Mouse (Mus musculus): ENCODE results near the gene Ctc1.

Gene Ctc1

DNA sequence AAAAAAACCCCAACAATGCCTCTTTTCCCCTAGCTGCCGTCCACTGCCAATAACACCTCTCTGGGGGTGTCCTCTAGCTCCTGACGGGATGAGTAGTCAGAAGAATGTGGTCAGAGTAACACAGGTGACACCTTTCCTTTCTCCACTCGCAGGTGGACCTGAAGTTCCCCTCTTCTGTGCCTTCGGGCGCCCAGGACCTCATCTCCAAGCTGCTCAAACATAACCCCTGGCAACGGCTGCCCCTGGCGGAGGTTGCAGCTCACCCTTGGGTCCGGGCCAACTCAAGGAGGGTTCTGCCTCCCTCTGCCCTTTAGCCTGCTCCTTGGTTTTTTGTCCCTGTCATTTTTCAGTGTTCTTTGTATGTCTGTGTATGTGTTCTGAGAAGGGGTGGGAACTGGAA lies 35.0 kb downstream of the Ctc1 start:
- no peak for DNase-seq (ENCODE audit: low spot score)

- DNase-seq (ENCODE audit: low spot score), result no peak
Observed at GRCm38 (mm10) chr11:69051771-69052170, 36.1 kb downstream of the Ctc1 start.

- no peak for DNase-seq (ENCODE audit: low spot score)
Observed at GRCm38 (mm10) chr11:69052824-69053421, 37.2 kb downstream of the Ctc1 start.

GRCm38 (mm10) chr11:69053848-69054247 lies 38.1 kb downstream of the Ctc1 start:
- DNase-seq (ENCODE audit: low spot score), result no peak

DNA sequence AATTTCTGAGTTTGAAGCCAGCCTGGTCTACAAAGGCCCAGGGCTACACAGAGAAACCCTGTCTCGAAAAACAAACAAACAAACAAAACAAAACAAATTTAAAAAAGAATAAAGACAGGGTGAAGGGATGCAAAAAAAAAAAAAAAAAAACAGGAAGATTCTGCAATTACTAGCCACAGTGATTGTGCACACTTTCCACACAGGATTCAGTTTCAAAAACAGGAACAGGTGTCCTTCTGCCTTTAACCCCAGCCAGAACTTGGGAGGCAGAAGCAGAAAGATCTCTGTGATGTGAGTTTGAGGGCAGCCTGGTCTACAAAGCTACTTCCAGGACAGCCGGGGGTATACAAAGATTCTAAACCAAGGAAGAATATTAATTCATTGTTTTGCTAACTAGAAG lies 42.6 kb downstream of the Ctc1 start:
- DNase-seq (ENCODE audit: low spot score), result no peak

- DNase-seq (ENCODE audit: low spot score), result no peak
Observed at GRCm38 (mm10) chr11:69058729-69059356, 43.1 kb downstream of the Ctc1 start.

GRCm38 (mm10) chr11:69059357-69059974 lies 43.8 kb downstream of the Ctc1 start, which contains the start of gene Borcs6:
Gene Borcs6 (plus strand): TSS chr11:69059717.
- peak; percentile 96 for DNase-seq (ENCODE audit: low spot score)

- DNase-seq (ENCODE audit: low spot score), result peak; percentile 61
Observed at GRCm38 (mm10) chr11:69059975-69060411, 44.3 kb downstream of the Ctc1 start.

- no peak for DNase-seq (ENCODE audit: low spot score)
Observed at GRCm38 (mm10) chr11:69060448-69061254, 44.9 kb downstream of the Ctc1 start.

GRCm38 (mm10) chr11:69061255-69061912 lies 45.7 kb downstream of the Ctc1 start:
- DNase-seq (ENCODE audit: low spot score), result no peak

- peak; percentile 84 for DNase-seq (ENCODE audit: low spot score)
Observed at GRCm38 (mm10) chr11:69062194-69062760, 46.6 kb downstream of the Ctc1 start.

DNA sequence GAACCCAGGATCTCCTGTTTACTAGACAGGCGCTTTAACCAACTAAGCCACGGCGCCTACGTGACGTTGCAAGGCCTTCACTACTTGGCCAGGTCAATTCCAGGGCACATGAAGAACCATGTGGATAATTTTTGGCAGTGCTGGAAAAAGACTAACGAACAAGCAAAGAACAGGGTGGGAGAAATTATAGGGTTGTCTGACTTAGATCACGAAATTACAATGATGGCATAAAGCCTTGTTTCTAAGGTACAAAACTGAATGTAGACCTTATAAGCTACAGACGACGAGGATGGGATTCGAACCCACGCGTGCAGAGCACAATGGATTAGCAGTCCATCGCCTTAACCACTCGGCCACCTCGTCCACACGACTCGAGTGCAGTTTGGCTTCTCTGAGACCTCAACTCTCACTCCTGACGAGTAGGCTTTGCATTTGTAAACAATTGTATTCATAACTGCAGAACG lies 47.1 kb downstream of the Ctc1 start:
- DNase-seq (ENCODE audit: low spot score), result peak; percentile 98

GRCm38 (mm10) chr11:69063413-69064201 lies 47.9 kb downstream of the Ctc1 start:
- peak; percentile 85 for DNase-seq (ENCODE audit: low spot score)

GRCm38 (mm10) chr11:69064259-69065133 lies 48.8 kb downstream of the Ctc1 start:
- DNase-seq (ENCODE audit: low spot score), result no peak

DNA sequence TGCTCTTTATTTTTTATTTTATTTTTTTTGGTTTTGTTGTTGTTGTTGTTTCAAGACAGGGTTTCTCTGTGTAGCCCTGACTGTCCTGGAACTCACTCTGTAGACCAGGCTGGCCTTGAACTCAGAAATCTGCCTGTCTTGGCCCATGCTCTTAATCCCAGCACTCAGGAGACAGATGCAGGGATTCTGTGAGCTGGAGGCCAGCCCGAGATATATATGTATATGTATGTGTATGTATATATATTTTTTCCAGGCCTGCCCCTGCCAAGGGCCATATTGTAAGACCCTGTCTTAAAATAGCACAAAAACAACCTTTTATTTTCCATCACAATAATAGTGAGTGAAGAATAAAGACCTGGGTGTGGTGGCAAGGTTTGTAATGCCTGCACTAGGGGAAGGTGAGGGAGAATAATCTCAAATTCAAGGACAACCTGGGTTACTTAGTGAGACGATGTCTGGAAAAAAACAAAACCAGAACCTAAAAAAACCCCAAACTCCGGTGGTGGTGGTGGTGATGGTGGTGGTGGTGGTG lies 49.7 kb downstream of the Ctc1 start:
- DNase-seq (ENCODE audit: low spot score), result no peak

DNA sequence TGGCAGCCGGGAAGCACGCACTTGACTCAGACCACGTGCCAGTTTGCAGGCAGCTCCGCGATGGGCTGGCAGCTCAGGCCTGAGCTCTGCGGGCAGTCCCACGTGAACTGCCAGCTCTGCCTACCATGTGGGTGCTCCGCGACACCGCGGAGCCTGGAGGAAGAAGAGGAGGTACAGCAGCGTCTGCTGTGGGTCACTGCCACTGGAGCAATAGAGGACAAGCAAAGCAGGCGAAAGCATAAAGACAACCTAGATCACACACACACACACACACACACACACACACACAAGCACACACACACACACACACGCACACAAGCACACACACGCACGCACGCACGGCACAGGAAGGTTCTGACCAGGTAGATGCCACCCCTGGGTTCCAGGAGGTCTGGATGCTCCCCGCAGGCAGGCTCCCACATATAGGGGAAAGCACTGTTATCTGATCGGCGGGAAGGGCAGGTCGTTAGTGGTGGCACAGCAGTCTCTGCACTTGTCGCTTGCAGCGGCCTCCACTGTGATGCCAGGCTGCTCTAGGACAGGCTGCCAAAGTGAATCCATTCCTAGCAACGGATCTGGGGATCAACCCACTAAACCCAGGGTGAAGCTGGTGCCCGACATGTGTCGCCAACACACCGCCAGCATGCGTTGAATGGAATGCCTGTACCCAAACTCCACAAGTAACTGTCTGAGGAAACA lies 50.6 kb downstream of the Ctc1 start:
- peak; percentile 39 for DNase-seq (ENCODE audit: low spot score)

DNA sequence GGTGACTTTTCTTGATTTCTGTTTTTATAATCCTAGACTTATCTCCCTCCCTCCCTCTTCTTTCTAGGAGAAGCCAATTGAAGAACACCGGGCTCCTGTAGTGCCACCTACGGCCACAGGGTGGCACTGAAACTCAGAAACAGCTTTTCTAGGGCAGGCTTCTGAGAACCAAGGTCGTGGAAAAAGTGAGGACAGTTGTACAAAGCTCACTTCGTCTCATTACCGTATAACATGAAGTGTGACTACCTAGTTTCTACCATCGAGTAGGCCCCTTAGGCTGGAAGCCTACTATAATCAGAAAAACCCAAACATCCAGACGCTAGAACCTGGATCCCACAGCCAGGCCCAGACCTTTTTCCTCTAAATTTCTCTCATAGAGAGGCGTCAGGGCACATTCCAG lies 51.2 kb downstream of the Ctc1 start:
- peak; percentile 85 for DNase-seq (ENCODE audit: low spot score)

GRCm38 (mm10) chr11:69067601-69068000 lies 51.9 kb downstream of the Ctc1 start:
- DNase-seq (ENCODE audit: low spot score), result no peak

DNA sequence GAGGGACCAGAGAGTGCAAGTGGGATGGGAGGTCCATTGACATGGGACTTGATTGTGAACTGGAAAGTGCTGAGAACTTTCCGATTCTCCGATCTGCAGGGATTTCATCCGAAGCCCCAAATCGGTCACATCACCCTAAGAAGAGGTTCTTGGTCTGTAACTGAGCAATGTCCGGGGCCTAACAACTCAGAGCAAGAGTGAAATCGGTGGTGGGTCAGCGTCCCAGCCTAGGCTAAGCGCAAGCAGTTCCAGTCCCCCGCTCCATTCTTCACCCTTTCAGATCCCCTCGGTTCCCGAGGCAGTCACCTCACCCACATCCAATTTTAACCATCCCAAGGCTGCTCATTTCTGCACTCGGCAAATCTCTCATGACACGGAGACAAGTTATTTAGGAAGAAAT lies 54.4 kb downstream of the Ctc1 start:
- DNase-seq (ENCODE audit: low spot score), result peak; percentile 65

All from embryo, embryonic 10 days (tissue).